Mouse (Mus musculus): ENCODE measurements around the gene P2ry6. TPM values are rescaled to one million over a fixed set of nuclear protein-coding genes. Genes with fewer than 3 reads are reported as not detected.

The P2ry6 gene
- polyA plus RNA-seq, 1 experiment from 2014 or later, result 2.9 TPM

- 42% methylated on average over 4 of the region's 4 CpGs for WGBS
- no peak for ATAC-seq
- Histone ChIP-seq H3K9me3 (ENCODE audit: control insufficient read depth, low read length) (no peaks in the 10 kb centered on the region), H3K4me3 (replicated peaks; ENCODE audit: low read length) (no peak overlapping the region), H3K4me1 (replicated peaks; ENCODE audit: control insufficient read depth, insufficient read depth, low read length) (no peaks in the 10 kb centered on the region), H3K36me3 (ENCODE audit: control insufficient read depth, insufficient read depth) (no peaks in the 10 kb centered on the region), H3K27ac (ENCODE audit: low read length) (no peak overlapping the region), H3K9ac (replicated peaks; ENCODE audit: low read depth, low read length) (no peak overlapping the region), H3K4me2 (ENCODE audit: low read length) (no peak overlapping the region), H3K27me3 (replicated peaks; ENCODE audit: control insufficient read depth, insufficient read depth, low read length) (no peaks in the 10 kb centered on the region)
Measured at GRCm38 (mm10) chr7:100993166-100993565, 18.7 kb upstream of the P2ry6 start.

GRCm38 (mm10) chr7:100991972-100992371, 17.5 kb upstream of the P2ry6 start:
- no peak overlapping the region for H3K27ac ChIP-seq (ENCODE audit: low read length)
- no peak overlapping the region for H3K4me2 ChIP-seq (ENCODE audit: low read length)
- whole genome bisulfite sequencing, result 92% methylated on average over 3 of the region's 3 CpGs
- no peaks in the 10 kb centered on the region for H3K27me3 ChIP-seq (replicated peaks; ENCODE audit: control insufficient read depth, insufficient read depth, low read length)
- no peak overlapping the region for H3K9ac ChIP-seq (replicated peaks; ENCODE audit: low read depth, low read length)
- no peak overlapping the region for H3K4me3 ChIP-seq (replicated peaks; ENCODE audit: low read length)
- H3K9me3 ChIP-seq (ENCODE audit: control insufficient read depth, low read length), result no peaks in the 10 kb centered on the region
- no peaks in the 10 kb centered on the region for H3K4me1 ChIP-seq (replicated peaks; ENCODE audit: control insufficient read depth, insufficient read depth, low read length)
- no peak for ATAC-seq
- H3K36me3 ChIP-seq (ENCODE audit: control insufficient read depth, insufficient read depth), result no peaks in the 10 kb centered on the region

GRCm38 (mm10) chr7:100990636-100991311, 16.3 kb upstream of the P2ry6 start:
- H3K4me2 ChIP-seq (ENCODE audit: low read length), result no peak overlapping the region
- no peak for ATAC-seq

GRCm38 (mm10) chr7:100988092-100988491, 13.6 kb upstream of the P2ry6 start:
- Histone ChIP-seq H3K9ac (replicated peaks; ENCODE audit: low read depth, low read length) (no peak overlapping the region), H3K4me2 (ENCODE audit: low read length) (no peak overlapping the region), H3K27me3 (replicated peaks; ENCODE audit: control insufficient read depth, insufficient read depth, low read length) (no peaks in the 10 kb centered on the region), H3K36me3 (ENCODE audit: control insufficient read depth, insufficient read depth) (no peaks in the 10 kb centered on the region), H3K4me1 (replicated peaks; ENCODE audit: control insufficient read depth, insufficient read depth, low read length) (no peaks in the 10 kb centered on the region), H3K27ac (ENCODE audit: low read length) (no peak overlapping the region), H3K9me3 (ENCODE audit: control insufficient read depth, low read length) (no peaks in the 10 kb centered on the region), H3K4me3 (replicated peaks; ENCODE audit: low read length) (no peak overlapping the region)
- WGBS, result 26% methylated on average over 9 of the region's 9 CpGs
- ATAC-seq, result peak; percentile 49; the same call in 1 of the 2 replicates

More at GRCm38 (mm10) chr7:100990636-100991311, 16.3 kb upstream of the P2ry6 start:
- Histone ChIP-seq H3K9me3 (ENCODE audit: control insufficient read depth, low read length) (no peaks in the 10 kb centered on the region), H3K4me1 (replicated peaks; ENCODE audit: control insufficient read depth, insufficient read depth, low read length) (no peaks in the 10 kb centered on the region), H3K36me3 (ENCODE audit: control insufficient read depth, insufficient read depth) (no peaks in the 10 kb centered on the region), H3K27ac (ENCODE audit: low read length) (no peak overlapping the region), H3K27me3 (replicated peaks; ENCODE audit: control insufficient read depth, insufficient read depth, low read length) (no peaks in the 10 kb centered on the region), H3K4me3 (replicated peaks; ENCODE audit: low read length) (no peak overlapping the region), H3K9ac (replicated peaks; ENCODE audit: low read depth, low read length) (no peak overlapping the region)
- WGBS, result 22% methylated on average over 9 of the region's 9 CpGs

- WGBS, result 36% methylated on average over 21 of the region's 21 CpGs
- no peaks in the 10 kb centered on the region for H3K27me3 ChIP-seq (replicated peaks; ENCODE audit: control insufficient read depth, insufficient read depth, low read length)
- no peaks in the 10 kb centered on the region for H3K36me3 ChIP-seq (ENCODE audit: control insufficient read depth, insufficient read depth)
- no peak overlapping the region for H3K9ac ChIP-seq (replicated peaks; ENCODE audit: low read depth, low read length)
- H3K9me3 ChIP-seq (ENCODE audit: control insufficient read depth, low read length), result no peaks in the 10 kb centered on the region
- ATAC-seq, result no peak
- H3K4me3 ChIP-seq (replicated peaks; ENCODE audit: low read length), result no peak overlapping the region
- no peak overlapping the region for H3K27ac ChIP-seq (ENCODE audit: low read length)
- H3K4me2 ChIP-seq (ENCODE audit: low read length), result no peak overlapping the region
- no peaks in the 10 kb centered on the region for H3K4me1 ChIP-seq (replicated peaks; ENCODE audit: control insufficient read depth, insufficient read depth, low read length)
Measured at GRCm38 (mm10) chr7:100984452-100985395, 10.3 kb upstream of the P2ry6 start.

- H3K27ac ChIP-seq (ENCODE audit: low read length), result no peak overlapping the region
- H3K27me3 ChIP-seq (replicated peaks; ENCODE audit: control insufficient read depth, insufficient read depth, low read length), result peaks cover 3% of the 10 kb centered on the region
- H3K4me1 ChIP-seq (replicated peaks; ENCODE audit: control insufficient read depth, insufficient read depth, low read length), result peaks cover 6% of the 10 kb centered on the region
- no peak overlapping the region for H3K4me3 ChIP-seq (replicated peaks; ENCODE audit: low read length)
- no peaks in the 10 kb centered on the region for H3K36me3 ChIP-seq (ENCODE audit: control insufficient read depth, insufficient read depth)
- 38% methylated on average over 2 of the region's 2 CpGs for WGBS
- no peak overlapping the region for H3K4me2 ChIP-seq (ENCODE audit: low read length)
- no peaks in the 10 kb centered on the region for H3K9me3 ChIP-seq (ENCODE audit: control insufficient read depth, low read length)
- ATAC-seq, result no peak; the same call in 1 of the 2 replicates
- no peak overlapping the region for H3K9ac ChIP-seq (replicated peaks; ENCODE audit: low read depth, low read length)
Measured at GRCm38 (mm10) chr7:100979175-100979574, 4.7 kb upstream of the P2ry6 start.

- H3K9me3 ChIP-seq (ENCODE audit: control insufficient read depth, low read length), result no peaks in the 10 kb centered on the region
- H3K4me2 ChIP-seq (ENCODE audit: low read length), result no peak overlapping the region
- H3K27me3 ChIP-seq (replicated peaks; ENCODE audit: control insufficient read depth, insufficient read depth, low read length), result peaks cover 13% of the 10 kb centered on the region
- H3K4me3 ChIP-seq (replicated peaks; ENCODE audit: low read length), result no peak overlapping the region
- no peaks in the 10 kb centered on the region for H3K36me3 ChIP-seq (ENCODE audit: control insufficient read depth, insufficient read depth)
- H3K4me1 ChIP-seq (replicated peaks; ENCODE audit: control insufficient read depth, insufficient read depth, low read length), result peaks cover 8% of the 10 kb centered on the region
- H3K27ac ChIP-seq (ENCODE audit: low read length), result no peak overlapping the region
- 91% methylated on average over 5 of the region's 5 CpGs for WGBS
- ATAC-seq, result no peak
- H3K9ac ChIP-seq (replicated peaks; ENCODE audit: low read depth, low read length), result no peak overlapping the region
Measured at GRCm38 (mm10) chr7:100978171-100978570, 3.7 kb upstream of the P2ry6 start.

GRCm38 (mm10) chr7:100972875-100973274, 1.6 kb downstream of the P2ry6 start:
- Histone ChIP-seq H3K4me3 (replicated peaks; ENCODE audit: low read length) (no peak overlapping the region), H3K36me3 (ENCODE audit: control insufficient read depth, insufficient read depth) (no peaks in the 10 kb centered on the region), H3K4me2 (ENCODE audit: low read length) (no peak overlapping the region), H3K4me1 (replicated peaks; ENCODE audit: control insufficient read depth, insufficient read depth, low read length) (peaks cover 8% of the 10 kb centered on the region), H3K9ac (replicated peaks; ENCODE audit: low read depth, low read length) (no peak overlapping the region), H3K27me3 (replicated peaks; ENCODE audit: control insufficient read depth, insufficient read depth, low read length) (peaks cover 13% of the 10 kb centered on the region), H3K9me3 (ENCODE audit: control insufficient read depth, low read length) (no peaks in the 10 kb centered on the region), H3K27ac (ENCODE audit: low read length) (no peak overlapping the region)
- WGBS, result 38% methylated on average over 3 of the region's 3 CpGs
- no peak for ATAC-seq

- Histone ChIP-seq H3K9ac (replicated peaks; ENCODE audit: low read depth, low read length) (no peak overlapping the region), H3K4me3 (replicated peaks; ENCODE audit: low read length) (no peak overlapping the region), H3K4me1 (replicated peaks; ENCODE audit: control insufficient read depth, insufficient read depth, low read length) (peaks cover under 1% of the 10 kb centered on the region), H3K9me3 (ENCODE audit: control insufficient read depth, low read length) (no peaks in the 10 kb centered on the region), H3K27ac (ENCODE audit: low read length) (no peak overlapping the region), H3K36me3 (ENCODE audit: control insufficient read depth, insufficient read depth) (no peaks in the 10 kb centered on the region), H3K27me3 (replicated peaks; ENCODE audit: control insufficient read depth, insufficient read depth, low read length) (peaks cover 9% of the 10 kb centered on the region), H3K4me2 (ENCODE audit: low read length) (no peak overlapping the region)
- WGBS, result 81% methylated on average over 10 of the region's 10 CpGs
- no peak for ATAC-seq
Measured at GRCm38 (mm10) chr7:100968874-100969659, 5.4 kb downstream of the P2ry6 start.
